Comparison of ENCODE assay signal across 20 mouse cellular contexts in the genomic region with DNA sequence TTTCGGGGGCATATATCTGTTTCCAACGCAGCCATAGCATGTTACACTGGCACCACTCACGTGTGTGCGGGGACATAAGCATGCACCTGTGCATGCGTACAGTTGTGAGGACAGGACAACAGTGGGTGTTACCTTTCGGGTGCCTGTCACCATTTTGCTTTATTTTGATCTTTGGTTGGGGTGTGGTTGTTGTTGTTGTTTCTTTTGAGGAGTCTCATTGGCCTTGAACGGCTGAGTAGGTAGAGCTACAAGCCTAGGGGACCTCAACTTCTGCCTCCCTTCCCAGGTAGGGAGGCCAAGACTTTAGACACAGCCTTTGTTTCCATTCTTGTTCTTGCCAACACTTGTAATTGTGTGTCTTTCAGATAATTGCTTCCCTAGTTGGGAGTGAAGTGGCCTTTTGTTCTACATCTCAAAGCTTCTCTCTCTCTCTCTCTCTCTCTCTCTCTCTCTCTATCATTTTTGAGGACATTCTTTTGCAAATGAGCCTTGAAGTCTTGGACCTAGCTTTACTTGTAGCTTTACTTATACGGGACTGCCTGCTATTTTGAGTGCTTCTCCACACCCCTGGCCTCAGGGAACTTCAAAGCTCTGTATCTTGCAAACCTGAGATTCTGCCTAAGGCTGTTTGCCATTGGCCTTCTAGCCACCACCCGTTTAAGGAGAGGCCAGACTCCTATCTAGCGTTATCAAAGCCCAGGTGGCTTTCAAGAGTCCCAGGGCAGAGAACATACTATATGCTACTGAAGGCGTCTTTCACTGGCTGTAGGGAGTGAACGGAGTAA. TPM values are rescaled to one million over a fixed set of nuclear protein-coding genes. Genes with fewer than 3 reads are reported as not detected.
DNase-seq lines count a peak whose midpoint lies in the region; ATAC-seq lines count a peak whose summit lies in the region.
"Had no signal": no experiment of that assay in that cellular context is flagged by ENCODE, and none has a peak within 500 bp of the region (broad histone marks: within the 10 kb centered on the region; RNA-seq: fewer than 3 reads in every experiment).

No protein-coding gene starts in this region.

- ATAC-seq in embryonic facial prominence, embryonic 15.5 days (ENCODE audit: insufficient number of reproducible peaks, low FRiP score, low TSS enrichment, low read depth), result no peak
- ATAC-seq in hindbrain, embryonic 14.5 days (ENCODE audit: low FRiP score), result no peak
- no peak for ATAC-seq in hindbrain, embryonic 12.5 days (ENCODE audit: low FRiP score)
- no peak for ATAC-seq in midbrain, embryonic 11.5 days (ENCODE audit: low FRiP score)
- ATAC-seq in midbrain, embryonic 15.5 days (replicated peaks), result no peak
- no peak for ATAC-seq in neural tube, embryonic 15.5 days (ENCODE audit: low FRiP score)
- ATAC-seq: hindbrain, embryonic 16.5 days; liver, postnatal 0 days had no signal

- no peaks in the 10 kb centered on the region for H3K36me3 ChIP-seq in embryonic facial prominence, embryonic 15.5 days
- H3K36me3 ChIP-seq in embryonic facial prominence, embryonic 10.5 days (replicated peaks), result no peaks in the 10 kb centered on the region
- no peaks in the 10 kb centered on the region for H3K36me3 ChIP-seq in hindbrain, embryonic 14.5 days (replicated peaks; ENCODE audit: control insufficient read depth, insufficient read depth)
- H3K36me3 ChIP-seq in hindbrain, embryonic 12.5 days, result no peaks in the 10 kb centered on the region
- H3K36me3 ChIP-seq in midbrain, embryonic 11.5 days (ENCODE audit: control insufficient read depth, insufficient read depth, low read length), result no peaks in the 10 kb centered on the region
- no peaks in the 10 kb centered on the region for H3K36me3 ChIP-seq in midbrain, embryonic 15.5 days (replicated peaks)
- no peaks in the 10 kb centered on the region for H3K36me3 ChIP-seq in neural tube, embryonic 15.5 days
- H3K36me3 ChIP-seq: forebrain, embryonic 10.5 days; heart, embryonic 10.5 days; midbrain, embryonic 12.5 days had no signal

- H3K9me3 ChIP-seq in embryonic facial prominence, embryonic 15.5 days (replicated peaks), result no peaks in the 10 kb centered on the region
- H3K9me3 ChIP-seq in embryonic facial prominence, embryonic 10.5 days, result no peaks in the 10 kb centered on the region
- H3K9me3 ChIP-seq in hindbrain, embryonic 14.5 days (ENCODE audit: control insufficient read depth, low read length), result no peaks in the 10 kb centered on the region
- H3K9me3 ChIP-seq in hindbrain, embryonic 12.5 days (replicated peaks), result no peaks in the 10 kb centered on the region
- no peaks in the 10 kb centered on the region for H3K9me3 ChIP-seq in midbrain, embryonic 11.5 days (ENCODE audit: control insufficient read depth, low read length)
- H3K9me3 ChIP-seq in midbrain, embryonic 15.5 days, result no peaks in the 10 kb centered on the region
- H3K9me3 ChIP-seq in neural tube, embryonic 15.5 days (replicated peaks), result no peaks in the 10 kb centered on the region
- H3K9me3 ChIP-seq: forebrain, embryonic 10.5 days; heart, embryonic 10.5 days; midbrain, embryonic 12.5 days had no signal

- H3K27me3 ChIP-seq in embryonic facial prominence, embryonic 15.5 days, result peaks cover 9% of the 10 kb centered on the region; the same call in 1 of the 2 replicates
- peaks cover 53% of the 10 kb centered on the region for H3K27me3 ChIP-seq in embryonic facial prominence, embryonic 10.5 days (replicated peaks; ENCODE audit: low read depth, poor library complexity, severe bottlenecking)
- peaks cover 15% of the 10 kb centered on the region; the same call in 1 of the 2 replicates for H3K27me3 ChIP-seq in hindbrain, embryonic 14.5 days (ENCODE audit: control insufficient read depth, insufficient read depth, low read length)
- peaks cover 20% of the 10 kb centered on the region for H3K27me3 ChIP-seq in hindbrain, embryonic 12.5 days
- peaks cover 13% of the 10 kb centered on the region for H3K27me3 ChIP-seq in midbrain, embryonic 11.5 days (ENCODE audit: control insufficient read depth, insufficient read depth, low read length)
- H3K27me3 ChIP-seq in midbrain, embryonic 15.5 days (replicated peaks), result peaks cover 8% of the 10 kb centered on the region; the same call in 1 of the 2 replicates
- H3K27me3 ChIP-seq in neural tube, embryonic 15.5 days (replicated peaks), result peaks cover 9% of the 10 kb centered on the region

- peaks cover 47% of the 10 kb centered on the region for H3K4me1 ChIP-seq in embryonic facial prominence, embryonic 15.5 days
- H3K4me1 ChIP-seq in embryonic facial prominence, embryonic 10.5 days, result peaks cover 26% of the 10 kb centered on the region
- peaks cover 25% of the 10 kb centered on the region for H3K4me1 ChIP-seq in hindbrain, embryonic 14.5 days (replicated peaks; ENCODE audit: control insufficient read depth, insufficient read depth, low read length)
- H3K4me1 ChIP-seq in hindbrain, embryonic 12.5 days, result peaks cover 32% of the 10 kb centered on the region
- peaks cover 7% of the 10 kb centered on the region; the same call in 1 of the 2 replicates for H3K4me1 ChIP-seq in midbrain, embryonic 11.5 days (ENCODE audit: control insufficient read depth, insufficient read depth, low read length)
- peaks cover 29% of the 10 kb centered on the region for H3K4me1 ChIP-seq in midbrain, embryonic 15.5 days
- peaks cover 37% of the 10 kb centered on the region for H3K4me1 ChIP-seq in neural tube, embryonic 15.5 days

- WGBS in embryonic facial prominence, embryonic 15.5 days, result 78% methylated on average over 12 of the region's 12 CpGs
- 79% methylated on average over 12 of the region's 12 CpGs for WGBS in embryonic facial prominence, embryonic 10.5 days
- WGBS in hindbrain, embryonic 14.5 days, result 83% methylated on average over 12 of the region's 12 CpGs
- WGBS in hindbrain, embryonic 12.5 days, result 84% methylated on average over 12 of the region's 12 CpGs
- WGBS in midbrain, embryonic 11.5 days, result 78% methylated on average over 12 of the region's 12 CpGs
- WGBS in midbrain, embryonic 15.5 days, result 81% methylated on average over 12 of the region's 12 CpGs
- 82% methylated on average over 12 of the region's 12 CpGs for WGBS in neural tube, embryonic 15.5 days

- H3K4me3 ChIP-seq in embryonic facial prominence, embryonic 15.5 days (replicated peaks), result no peak overlapping the region
- H3K4me3 ChIP-seq in embryonic facial prominence, embryonic 10.5 days, result no peak overlapping the region
- H3K4me3 ChIP-seq in hindbrain, embryonic 14.5 days (replicated peaks; ENCODE audit: low read length), result no peak overlapping the region
- H3K4me3 ChIP-seq in hindbrain, embryonic 12.5 days, result no peak overlapping the region
- H3K4me3 ChIP-seq in midbrain, embryonic 11.5 days (ENCODE audit: low read depth, low read length), result no peak overlapping the region
- H3K4me3 ChIP-seq in midbrain, embryonic 15.5 days, result no peak overlapping the region
- no peak overlapping the region for H3K4me3 ChIP-seq in neural tube, embryonic 15.5 days (replicated peaks)

- DNase-seq in embryonic facial prominence, embryonic 10.5 days (ENCODE audit: low spot score), result no peak
- DNase-seq in hindbrain, embryonic 14.5 days (ENCODE audit: low spot score), result no peak
- peak; percentile 86 for DNase-seq in midbrain, embryonic 11.5 days (ENCODE audit: low spot score, missing footprints)
- DNase-seq in T-cell, adult 2 months (ENCODE audit: low spot score), result no peak
- DNase-seq: adrenal gland, postnatal 14 days; gastrocnemius, postnatal 36 days; kidney, adult 2 months; kidney, postnatal 14 days; liver; liver, postnatal 0 days; thymus, postnatal 14 days had no signal

- peak overlapping the region; percentile 87; the same call in 1 of the 2 replicates for H3K4me2 ChIP-seq in embryonic facial prominence, embryonic 15.5 days (replicated peaks)
- peak overlapping the region; percentile 24; the same call in 1 of the 2 replicates for H3K4me2 ChIP-seq in hindbrain, embryonic 14.5 days (replicated peaks)
- H3K4me2 ChIP-seq in hindbrain, embryonic 12.5 days (replicated peaks), result no peak overlapping the region
- H3K4me2 ChIP-seq in midbrain, embryonic 11.5 days, result no peak overlapping the region
- H3K4me2 ChIP-seq in midbrain, embryonic 15.5 days, result no peak overlapping the region
- H3K4me2 ChIP-seq in neural tube, embryonic 15.5 days, result peak overlapping the region; percentile 91

- 0 out of 2 replicates have a peak overlapping the region, but pooled peaks have one; percentile 91 for H3K27ac ChIP-seq in embryonic facial prominence, embryonic 15.5 days (replicated peaks)
- H3K27ac ChIP-seq in embryonic facial prominence, embryonic 10.5 days (replicated peaks), result no peak overlapping the region
- H3K27ac ChIP-seq in hindbrain, embryonic 14.5 days, result no peak overlapping the region
- H3K27ac ChIP-seq in hindbrain, embryonic 12.5 days, result no peak overlapping the region
- H3K27ac ChIP-seq in midbrain, embryonic 11.5 days (ENCODE audit: low read depth, low read length), result no peak overlapping the region
- H3K27ac ChIP-seq in midbrain, embryonic 15.5 days, result no peak overlapping the region
- H3K27ac ChIP-seq in neural tube, embryonic 15.5 days (replicated peaks), result no peak overlapping the region
- H3K27ac ChIP-seq: forebrain, embryonic 10.5 days; heart, embryonic 10.5 days; macrophage; midbrain, embryonic 12.5 days had no signal

- no peak overlapping the region for H3K9ac ChIP-seq in embryonic facial prominence, embryonic 15.5 days
- no peak overlapping the region for H3K9ac ChIP-seq in hindbrain, embryonic 14.5 days
- H3K9ac ChIP-seq in hindbrain, embryonic 12.5 days, result no peak overlapping the region
- H3K9ac ChIP-seq in midbrain, embryonic 11.5 days (ENCODE audit: low read length), result no peak overlapping the region
- H3K9ac ChIP-seq in midbrain, embryonic 15.5 days, result no peak overlapping the region
- H3K9ac ChIP-seq in neural tube, embryonic 15.5 days (replicated peaks), result no peak overlapping the region
- H3K9ac ChIP-seq: liver, postnatal 0 days had no signal

RNA-seq across cellular contexts. Expression of gene Mras, which starts 0.8 kb away (rescaled TPM):
- 25.2 and 25.4 TPM in 2 replicates for polyA plus RNA-seq in embryonic facial prominence, embryonic 15.5 days (2015; fragmentation: Nextera tagmentation; extraction: Ambion mirVana)
- polyA plus RNA-seq in embryonic facial prominence, embryonic 10.5 days (2016; fragmentation: Nextera tagmentation; extraction: Ambion mirVana), result 9.9 and 10.8 TPM in 2 replicates
- polyA plus RNA-seq in hindbrain, embryonic 14.5 days (2014; fragmentation: Nextera tagmentation; extraction: Ambion mirVana), result 55.3 and 62.9 TPM in 2 replicates
- polyA plus RNA-seq in hindbrain, embryonic 12.5 days (2016; fragmentation: Nextera tagmentation; extraction: Ambion mirVana), result 28.1 and 36.2 TPM in 2 replicates
- polyA plus RNA-seq in midbrain, embryonic 11.5 days (2014; fragmentation: Nextera tagmentation; extraction: Ambion mirVana), result 12.1 and 15.0 TPM in 2 replicates
- polyA plus RNA-seq in midbrain, embryonic 15.5 days (2015; fragmentation: Nextera tagmentation; extraction: Ambion mirVana), result 64.2 and 64.3 TPM in 2 replicates
- polyA plus RNA-seq in neural tube, embryonic 15.5 days (2015; fragmentation: Nextera tagmentation; extraction: Ambion mirVana), result 42.0 and 50.9 TPM in 2 replicates

RNA-seq across cellular contexts. Expression of gene Nme9, which starts 13.3 kb away (rescaled TPM):
- 6.2 and 11.2 TPM in 2 replicates for polyA plus RNA-seq in embryonic facial prominence, embryonic 15.5 days (2015; fragmentation: Nextera tagmentation; extraction: Ambion mirVana)
- polyA plus RNA-seq in embryonic facial prominence, embryonic 10.5 days (2016; fragmentation: Nextera tagmentation; extraction: Ambion mirVana), result not detected in 2 replicates
- polyA plus RNA-seq in hindbrain, embryonic 14.5 days (2014; fragmentation: Nextera tagmentation; extraction: Ambion mirVana), result 0.61 and 1.5 TPM in 2 replicates
- polyA plus RNA-seq in hindbrain, embryonic 12.5 days (2016; fragmentation: Nextera tagmentation; extraction: Ambion mirVana), result 0.83 and 1.4 TPM in 2 replicates
- polyA plus RNA-seq in midbrain, embryonic 11.5 days (2014; fragmentation: Nextera tagmentation; extraction: Ambion mirVana), result not detected in 2 replicates
- polyA plus RNA-seq in midbrain, embryonic 15.5 days (2015; fragmentation: Nextera tagmentation; extraction: Ambion mirVana), result 0.30 and 1.1 TPM in 2 replicates
- polyA plus RNA-seq in neural tube, embryonic 15.5 days (2015; fragmentation: Nextera tagmentation; extraction: Ambion mirVana), result 0.13 and 0.29 TPM in 2 replicates
- polyA plus RNA-seq: forebrain, embryonic 10.5 days; heart, embryonic 10.5 days; liver, postnatal 0 days; macrophage; midbrain, embryonic 12.5 days had no signal

Comparison
In these comparisons a context has a peak if more than half of its experiments do, and no peak if none do; other contexts are left out.
1. H3K4me2 ChIP-seq: peak in embryonic facial prominence, embryonic 15.5 days (single experiment), hindbrain, embryonic 14.5 days (single experiment) and neural tube, embryonic 15.5 days (single experiment); none in hindbrain, embryonic 12.5 days (single experiment), midbrain, embryonic 11.5 days (single experiment) and midbrain, embryonic 15.5 days (single experiment).